ENCODE assay signal across 17 mouse cellular contexts in genomic region chr7:99159446-99159845, GRCm38 (mm10). TPM values are rescaled to one million over a fixed set of nuclear protein-coding genes. Genes with fewer than 3 reads are reported as not detected.
"Had no signal": no experiment of that assay in that cellular context is flagged by ENCODE, and none has a peak within 500 bp of the region (broad histone marks: within the 10 kb centered on the region; RNA-seq: fewer than 3 reads in every experiment).

No protein-coding gene starts in this region.

- H3K27me3 ChIP-seq: limb, embryonic 12.5 days; lung, embryonic 15.5 days; midbrain, embryonic 12.5 days; neural tube, embryonic 13.5 days; stomach, embryonic 15.5 days had no signal

- H3K4me2 ChIP-seq: limb, embryonic 12.5 days; liver, embryonic 11.5 days; lung, embryonic 15.5 days; midbrain, embryonic 12.5 days; neural tube, embryonic 13.5 days; stomach, embryonic 15.5 days had no signal

- DNase-seq: kidney, adult 8-10 months; kidney, postnatal 36 days; layer of hippocampus, adult 9-11 months; layer of hippocampus, postnatal 36 days; retina, postnatal 1 day; right cerebral cortex, postnatal 4 days; spleen, adult 18-20 months; thymus, adult 2 months; thymus, postnatal 25 days had no signal

- H3K27ac ChIP-seq: limb, embryonic 12.5 days; lung, embryonic 15.5 days; midbrain, embryonic 12.5 days; neural tube, embryonic 13.5 days; stomach, embryonic 15.5 days had no signal

- H3K4me3 ChIP-seq: limb, embryonic 12.5 days; lung, embryonic 15.5 days; midbrain, embryonic 12.5 days; neural tube, embryonic 13.5 days; stomach, embryonic 15.5 days had no signal

- H3K36me3 ChIP-seq: limb, embryonic 12.5 days; lung, embryonic 15.5 days; midbrain, embryonic 12.5 days; neural tube, embryonic 13.5 days; stomach, embryonic 15.5 days had no signal

- H3K9ac ChIP-seq: limb, embryonic 12.5 days; lung, embryonic 15.5 days; midbrain, embryonic 12.5 days; neural tube, embryonic 13.5 days; stomach, embryonic 15.5 days had no signal

- ATAC-seq: midbrain, embryonic 16.5 days had no signal

- H3K9me3 ChIP-seq: limb, embryonic 12.5 days; lung, embryonic 15.5 days; midbrain, embryonic 12.5 days; neural tube, embryonic 13.5 days; stomach, embryonic 15.5 days had no signal

RNA-seq across cellular contexts. Expression of gene Dgat2, which starts 23.1 kb away (rescaled TPM):
- total RNA-seq: megakaryocyte-erythroid progenitor cell, adult 5-6 weeks had no signal
